Mouse (Mus musculus): ENCODE measurements around the gene Fastkd3.

- TF ChIP-seq CTCF (conservative IDR thresholded peaks at IDR 0.05; ENCODE audit: low read length) = no peak
- TF ChIP-seq NANOG (IDR thresholded peaks at IDR 0.05; ENCODE audit: borderline replicate concordance, low read length) = no peak
These were observed 45.0 kb downstream of the Fastkd3 start for GRCm38 (mm10) chr13:68627041-68627440.
